Mouse (Mus musculus) heart, adult 2 months (tissue): ENCODE results near the gene N4bp3. TPM values are rescaled to one million over a fixed set of nuclear protein-coding genes. Genes with fewer than 3 reads are reported as not detected.

Experiments used
- DNase-seq, 2 experiments: peaks; one replicate each; pipeline ENCODE4 v3.0.0; 2021
- H3K27ac ChIP-seq: fragments of 200-600 bp; 2 replicates; pipeline ENCODE4 v1.8.1; 2022
- H3K27me3 ChIP-seq: fragments of 200-500 bp; 2 replicates; pipeline ENCODE4 v1.6.1; 2012; ENCODE audit warnings: mild to moderate bottlenecking, low read length, inconsistent platforms, mixed read lengths; ENCODE audit not compliant: control insufficient read depth, insufficient read depth
- H3K36me3 ChIP-seq: fragments of 200-500 bp; 2 replicates; pipeline ENCODE4 v1.6.1; 2012; ENCODE audit warnings: low read length, inconsistent platforms; ENCODE audit not compliant: control insufficient read depth, insufficient read depth
- H3K4me1 ChIP-seq: fragments of 200-500 bp; 2 replicates; pipeline ENCODE4 v1.6.1; 2011; ENCODE audit warnings: low read length; ENCODE audit not compliant: control insufficient read depth, insufficient read depth
- H3K4me3 ChIP-seq: fragments of 200-600 bp; 2 replicates; pipeline ENCODE4 v1.8.1; 2022
- H3K79me2 ChIP-seq: fragments of 200-500 bp; replicated peaks from 2 replicates; pipeline ENCODE4 v1.6.1; 2012; ENCODE audit warnings: mild to moderate bottlenecking, inconsistent platforms, low read length, moderate library complexity, mixed read lengths; ENCODE audit not compliant: control insufficient read depth, insufficient read depth
- H3K9ac ChIP-seq: fragments of 200-500 bp; 2 replicates; pipeline ENCODE4 v1.6.1; 2012; ENCODE audit warnings: low read depth, mild to moderate bottlenecking, control low read depth, inconsistent platforms, low read length, mixed read lengths
- CTCF ChIP-seq: fragments of 200-600 bp; IDR thresholded peaks from 2 replicates; pipeline ENCODE4 v1.8.1; 2022; ENCODE audit warnings: antibody characterized with exemption, mild to moderate bottlenecking, moderate library complexity
- EP300 ChIP-seq: fragments of 200-500 bp; IDR thresholded peaks from 2 replicates; pipeline ENCODE4 v1.6.1; 2011; ENCODE audit warnings: low read depth, low read length, control low read depth; ENCODE audit not compliant: insufficient read depth
- POLR2A ChIP-seq: fragments of 200-500 bp; IDR thresholded peaks from 2 replicates; pipeline ENCODE4 v1.6.1; 2011; ENCODE audit warnings: mild to moderate bottlenecking, low read depth, low read length, control low read depth; ENCODE audit not compliant: insufficient read depth
- WGBS: fragments of 180-500 bp; shearing (Covaris S2); methylation state at CpG from one replicate; pipeline ENCODE4 v1.1.7; 2018; 5-methylcytosine and 5-hydroxymethylcytosine counted together
- intact Hi-C: fragments of 180-260 bp; cut with DNase I; formaldehyde crosslinking; loops from one replicate; pipeline ENCODE4 v1.15.1; 2025
- polyA plus RNA-seq: library from polyadenylated mRNA; depleted of rRNA; stranded (reverse); fragments of >200 nt; gene quantifications from 2 replicates; pipeline ENCODE4 v1.2.3, GENCODE M21; 2012
- total RNA-seq, 2 experiments: library from RNA; stranded (reverse); gene quantifications; 2 replicates each; pipeline ENCODE4 v1.2.3; 2021

N4bp3 gene
- total and polyA plus RNA-seq, 3 experiments = 8.2 to 10.7 (median 10.2) TPM

GRCm38 (mm10) chr11:51632130-51632753 is 18.4 kb downstream of the N4bp3 start:
- H3K27me3 ChIP-seq = no peaks in the 10 kb centered on the region
- WGBS = 69% methylated on average over 6 of the region's 6 CpGs
- H3K27ac ChIP-seq = no peak overlapping the region; the same call in 1 of the 2 replicates
- H3K4me1 ChIP-seq = peaks cover 9% of the 10 kb centered on the region
- DNase-seq = no peak
- TF ChIP-seq CTCF = no peak
- no peak for TF ChIP-seq POLR2A
- no peak for TF ChIP-seq EP300
- no peak overlapping the region for H3K9ac ChIP-seq
- intact Hi-C loops = no loop called here
- no peak overlapping the region for H3K4me3 ChIP-seq
- no peaks in the 10 kb centered on the region; the same call in 1 of the 2 replicates for H3K79me2 ChIP-seq
- H3K36me3 ChIP-seq = no peaks in the 10 kb centered on the region

GRCm38 (mm10) chr11:51629651-51630314 is 20.9 kb downstream of the N4bp3 start:
- no peak for DNase-seq
- no peaks in the 10 kb centered on the region for H3K27me3 ChIP-seq
- TF ChIP-seq POLR2A (no peak), EP300 (no peak), CTCF (no peak)
- WGBS = 68% methylated on average over 15 of the region's 15 CpGs
- no peak overlapping the region for H3K9ac ChIP-seq
- no peak overlapping the region for H3K27ac ChIP-seq
- intact Hi-C loops = no loop called here
- no peak overlapping the region for H3K4me3 ChIP-seq
- no peaks in the 10 kb centered on the region; the same call in 1 of the 2 replicates for H3K79me2 ChIP-seq
- peaks cover 6% of the 10 kb centered on the region for H3K4me1 ChIP-seq
- H3K36me3 ChIP-seq = no peaks in the 10 kb centered on the region

GRCm38 (mm10) chr11:51627907-51628306 is 22.7 kb downstream of the N4bp3 start:
- no peak for TF ChIP-seq CTCF
- no peak for TF ChIP-seq EP300
- TF ChIP-seq POLR2A = no peak
- intact Hi-C loops = no loop called here
- no peaks in the 10 kb centered on the region for H3K36me3 ChIP-seq
- H3K27me3 ChIP-seq = no peaks in the 10 kb centered on the region
- H3K27ac ChIP-seq = no peak overlapping the region
- H3K4me1 ChIP-seq = peaks cover 4% of the 10 kb centered on the region
- DNase-seq = no peak
- H3K79me2 ChIP-seq = no peaks in the 10 kb centered on the region
- no peak overlapping the region for H3K9ac ChIP-seq
- no peak overlapping the region for H3K4me3 ChIP-seq
- 87% methylated on average over 8 of the region's 8 CpGs for WGBS

GRCm38 (mm10) chr11:51627425-51627824 is 23.2 kb downstream of the N4bp3 start:
- Histone ChIP-seq H3K4me1 (peaks cover 2% of the 10 kb centered on the region), H3K27me3 (no peaks in the 10 kb centered on the region), H3K4me3 (no peak overlapping the region), H3K27ac (no peak overlapping the region), H3K36me3 (no peaks in the 10 kb centered on the region), H3K9ac (no peak overlapping the region), H3K79me2 (no peaks in the 10 kb centered on the region)
- 90% methylated on average over 9 of the region's 9 CpGs for WGBS
- DNase-seq = no peak
- intact Hi-C loops = no loop called here
- TF ChIP-seq CTCF (no peak), EP300 (no peak), POLR2A (no peak)

- Histone ChIP-seq H3K27ac (no peak overlapping the region), H3K79me2 (no peaks in the 10 kb centered on the region), H3K36me3 (no peaks in the 10 kb centered on the region), H3K4me3 (no peak overlapping the region), H3K9ac (no peak overlapping the region), H3K27me3 (no peaks in the 10 kb centered on the region), H3K4me1 (no peaks in the 10 kb centered on the region; the same call in 1 of the 2 replicates)
- WGBS = 61% methylated on average over 5 of the region's 5 CpGs
- TF ChIP-seq EP300 (no peak), CTCF (no peak), POLR2A (no peak)
- DNase-seq = no peak
- intact Hi-C loops = no loop called here
Observed at GRCm38 (mm10) chr11:51625187-51625820, 25.3 kb downstream of the N4bp3 start.

GRCm38 (mm10) chr11:51622971-51623491 is 27.6 kb downstream of the N4bp3 start:
- no peak for DNase-seq
- Histone ChIP-seq H3K36me3 (no peaks in the 10 kb centered on the region), H3K79me2 (no peaks in the 10 kb centered on the region), H3K4me3 (no peak overlapping the region), H3K4me1 (no peaks in the 10 kb centered on the region; the same call in 1 of the 2 replicates), H3K27me3 (no peaks in the 10 kb centered on the region), H3K27ac (no peak overlapping the region), H3K9ac (no peak overlapping the region)
- 73% methylated on average over 7 of the region's 7 CpGs for WGBS
- intact Hi-C loops = no loop called here
- TF ChIP-seq EP300 (no peak), POLR2A (no peak), CTCF (no peak)
